Mouse (Mus musculus) megakaryocyte progenitor cell, adult 5-6 weeks (primary cell): Measurements from ENCODE around the gene Rdh7. TPM values are rescaled to one million over a fixed set of nuclear protein-coding genes. Genes with fewer than 3 reads are reported as not detected.

Experiments
- total RNA-seq, 2 experiments: library from RNA; stranded (forward) in 1 of 2; stranded (reverse) in 1 of 2; fragments of 157-497, 149-512 nt in 1 of 2; fragments of 200-1000 nt in 1 of 2; gene quantifications; 2 replicates each; pipeline versions ENCODE4 v1.2.3 to v1.2.4; 2015 to 2017

Rdh7 gene
- total RNA-seq, 2 experiments from 2014 or later, result not detected

Other genes starting within 250 kb of the Rdh7 start
- gene Stat6, start 245.8 kb downstream of the Rdh7 start, total RNA-seq (2015), result 27.3 and 29.6 TPM in 2 replicates
- 38.9 and 42.7 TPM in 2 replicates for gene Stat6, start 245.8 kb downstream of the Rdh7 start, total RNA-seq (2017)
- 15.7 and 19.8 TPM in 2 replicates for gene Nemp1, start 221.9 kb downstream of the Rdh7 start, total RNA-seq (2015)
- 17.8 and 25.3 TPM in 2 replicates for gene Nemp1, start 221.9 kb downstream of the Rdh7 start, total RNA-seq (2017)
- gene Nab2, start 220.2 kb downstream of the Rdh7 start, total RNA-seq (2015), result 2.4 and 2.6 TPM in 2 replicates
- 3.4 and 5.2 TPM in 2 replicates for gene Nab2, start 220.2 kb downstream of the Rdh7 start, total RNA-seq (2017)
- gene Myo1a, start 183.6 kb downstream of the Rdh7 start, total RNA-seq (2015), result 0.15 TPM in 1 of 2 replicates, not detected in the other
- 0.03 and 0.37 TPM in 2 replicates for gene Myo1a, start 183.6 kb downstream of the Rdh7 start, total RNA-seq (2017)
- gene Tac2, start 164.3 kb downstream of the Rdh7 start, total RNA-seq (2015), result 1.2 TPM in 1 of 2 replicates, not detected in the other
- gene Tac2, start 164.3 kb downstream of the Rdh7 start, total RNA-seq (2017), result not detected in 2 replicates
- gene Zbtb39, start 149.3 kb downstream of the Rdh7 start, total RNA-seq (2015), result 4.7 and 5.1 TPM in 2 replicates
- gene Zbtb39, start 149.3 kb downstream of the Rdh7 start, total RNA-seq (2017), result 2.0 and 3.0 TPM in 2 replicates
- gene Gpr182, start 137.1 kb downstream of the Rdh7 start, total RNA-seq (2015), result not detected in 2 replicates
- gene Gpr182, start 137.1 kb downstream of the Rdh7 start, total RNA-seq (2017), result not detected in 2 replicates
- not detected in 2 replicates for gene Rdh1, start 129.1 kb downstream of the Rdh7 start, total RNA-seq (2015)
- not detected in 2 replicates for gene Rdh1, start 129.1 kb downstream of the Rdh7 start, total RNA-seq (2017)
- not detected in 2 replicates for gene Rdh16f1, start 129.0 kb downstream of the Rdh7 start, total RNA-seq (2015)
- not detected in 2 replicates for gene Rdh16f1, start 129.0 kb downstream of the Rdh7 start, total RNA-seq (2017)
- not detected in 2 replicates for gene Rdh9, start 112.4 kb downstream of the Rdh7 start, total RNA-seq (2015)
- gene Rdh9, start 112.4 kb downstream of the Rdh7 start, total RNA-seq (2017), result not detected in 2 replicates
- gene Rdh16, start 87.7 kb downstream of the Rdh7 start, total RNA-seq (2015), result not detected in 2 replicates
- not detected in 2 replicates for gene Rdh16, start 87.7 kb downstream of the Rdh7 start, total RNA-seq (2017)
- gene Rdh19, start 38.9 kb downstream of the Rdh7 start, total RNA-seq (2015), result not detected in 2 replicates
- not detected in 2 replicates for gene Rdh19, start 38.9 kb downstream of the Rdh7 start, total RNA-seq (2017)
- not detected in 2 replicates for gene Rdh16f2, start 22.3 kb downstream of the Rdh7 start, total RNA-seq (2015)
- gene Rdh16f2, start 22.3 kb downstream of the Rdh7 start, total RNA-seq (2017), result not detected in 2 replicates
- not detected in 2 replicates for gene Sdr9c7, start 9.7 kb upstream of the Rdh7 start, total RNA-seq (2015)
- gene Sdr9c7, start 9.7 kb upstream of the Rdh7 start, total RNA-seq (2017), result not detected in 2 replicates
- gene Hsd17b6, start 118.8 kb upstream of the Rdh7 start, total RNA-seq (2015), result not detected in 2 replicates
- not detected in 2 replicates for gene Hsd17b6, start 118.8 kb upstream of the Rdh7 start, total RNA-seq (2017)
- 109 and 117 TPM in 2 replicates for gene Prim1, start 126.4 kb upstream of the Rdh7 start, total RNA-seq (2015)
- 116 and 131 TPM in 2 replicates for gene Prim1, start 126.4 kb upstream of the Rdh7 start, total RNA-seq (2017)
- gene Naca, start 146.8 kb upstream of the Rdh7 start, total RNA-seq (2015), result 1,210 and 1,292 TPM in 2 replicates
- 2,424 and 2,528 TPM in 2 replicates for gene Naca, start 146.8 kb upstream of the Rdh7 start, total RNA-seq (2017)
- gene Ptges3, start 170.1 kb upstream of the Rdh7 start, total RNA-seq (2015), result 247 and 270 TPM in 2 replicates
- gene Ptges3, start 170.1 kb upstream of the Rdh7 start, total RNA-seq (2017), result 310 and 351 TPM in 2 replicates
- 1,546 and 1,583 TPM in 2 replicates for gene Atp5b, start 194.5 kb upstream of the Rdh7 start, total RNA-seq (2015)
- gene Atp5b, start 194.5 kb upstream of the Rdh7 start, total RNA-seq (2017), result 2,698 and 2,700 TPM in 2 replicates
- 35.5 and 40.3 TPM in 2 replicates for gene Baz2a, start 202.8 kb upstream of the Rdh7 start, total RNA-seq (2015)
- gene Baz2a, start 202.8 kb upstream of the Rdh7 start, total RNA-seq (2017), result 13.2 and 15.0 TPM in 2 replicates